In genomic region chr7:67462591-67462990, GRCm38 (mm10) we compare ENCODE assay signal across 8 mouse cellular contexts.
DNase-seq lines count a peak whose midpoint lies in the region; ATAC-seq lines count a peak whose summit lies in the region.

No protein-coding gene starts in this region.

- no peak overlapping the region for H3K9ac ChIP-seq in hindbrain, embryonic 11.5 days (ENCODE audit: low read depth, low read length)

- H3K4me1 ChIP-seq in hindbrain, embryonic 10.5 days (replicated peaks) = peaks cover 46% of the 10 kb centered on the region
- peaks cover 4% of the 10 kb centered on the region for H3K4me1 ChIP-seq in hindbrain, embryonic 11.5 days (replicated peaks; ENCODE audit: control insufficient read depth, insufficient read depth, low read length)
- peaks cover 32% of the 10 kb centered on the region for H3K4me1 ChIP-seq in embryonic facial prominence, embryonic 10.5 days

- ATAC-seq in hindbrain, embryonic 11.5 days (ENCODE audit: low FRiP score) = no peak

- no peaks in the 10 kb centered on the region for H3K9me3 ChIP-seq in hindbrain, embryonic 10.5 days
- H3K9me3 ChIP-seq in hindbrain, embryonic 11.5 days (ENCODE audit: control insufficient read depth, low read length) = no peaks in the 10 kb centered on the region
- H3K9me3 ChIP-seq in embryonic facial prominence, embryonic 10.5 days = no peaks in the 10 kb centered on the region

- DNase-seq in hindbrain, embryonic 10.5 days (ENCODE audit: low spot score) = no peak
- DNase-seq in hindbrain, embryonic 11.5 days (ENCODE audit: low spot score) = no peak
- no peak for DNase-seq in embryonic facial prominence, embryonic 10.5 days (ENCODE audit: low spot score)
- DNase-seq in heart, postnatal 4 days = peak; percentile 39
- DNase-seq in lung, postnatal 14 days = peak; percentile 33
- DNase-seq in left cerebral cortex, postnatal 36 days (ENCODE audit: low spot score in 2 of 2) = no peak
- no peak for DNase-seq in right cerebral cortex, postnatal 14 days
- DNase-seq in urinary bladder, postnatal 10 days (ENCODE audit: low spot score) = no peak

- H3K36me3 ChIP-seq in hindbrain, embryonic 10.5 days = no peaks in the 10 kb centered on the region
- H3K36me3 ChIP-seq in hindbrain, embryonic 11.5 days (ENCODE audit: control insufficient read depth, insufficient read depth, low read length) = no peaks in the 10 kb centered on the region
- H3K36me3 ChIP-seq in embryonic facial prominence, embryonic 10.5 days (replicated peaks) = no peaks in the 10 kb centered on the region

- H3K4me3 ChIP-seq in hindbrain, embryonic 10.5 days = no peak overlapping the region
- no peak overlapping the region for H3K4me3 ChIP-seq in hindbrain, embryonic 11.5 days (ENCODE audit: low read depth, low read length)
- no peak overlapping the region for H3K4me3 ChIP-seq in embryonic facial prominence, embryonic 10.5 days

- H3K4me2 ChIP-seq in hindbrain, embryonic 11.5 days (replicated peaks; ENCODE audit: low read depth, low read length) = no peak overlapping the region

- intact Hi-C loops in left cerebral cortex, postnatal 36 days (cut with DNase I) = no loop called here

- H3K27me3 ChIP-seq in hindbrain, embryonic 10.5 days (ENCODE audit: insufficient read depth, poor library complexity, severe bottlenecking) = peaks cover 26% of the 10 kb centered on the region
- H3K27me3 ChIP-seq in hindbrain, embryonic 11.5 days (ENCODE audit: control insufficient read depth, insufficient read depth, low read length) = no peaks in the 10 kb centered on the region
- H3K27me3 ChIP-seq in embryonic facial prominence, embryonic 10.5 days (replicated peaks; ENCODE audit: low read depth, poor library complexity, severe bottlenecking) = peaks cover 36% of the 10 kb centered on the region

- WGBS in hindbrain, embryonic 10.5 days = 32% methylated on average over 9 of the region's 9 CpGs
- 35% methylated on average over 9 of the region's 9 CpGs for WGBS in hindbrain, embryonic 11.5 days
- WGBS in embryonic facial prominence, embryonic 10.5 days = 46% methylated on average over 9 of the region's 9 CpGs

- peak overlapping the region; percentile 69 for H3K27ac ChIP-seq in hindbrain, embryonic 10.5 days
- no peak overlapping the region for H3K27ac ChIP-seq in hindbrain, embryonic 11.5 days (ENCODE audit: low read depth, low read length)
- H3K27ac ChIP-seq in embryonic facial prominence, embryonic 10.5 days (replicated peaks) = peak overlapping the region; percentile 52

Comparison
In these comparisons a context has a peak if more than half of its experiments do, and no peak if none do; other contexts are left out.
1. DNase-seq: peak in heart, postnatal 4 days (single experiment) and lung, postnatal 14 days (single experiment); none in hindbrain, embryonic 10.5 days (single experiment), hindbrain, embryonic 11.5 days (single experiment), embryonic facial prominence, embryonic 10.5 days (single experiment), left cerebral cortex, postnatal 36 days (0 of 2), right cerebral cortex, postnatal 14 days (single experiment) and urinary bladder, postnatal 10 days (single experiment).